Mouse (Mus musculus) hematopoietic stem cell, adult 5-6 weeks (primary cell): ENCODE measurements at regions not wholly inside any gene's neighbourhood (a gene's known extent, or its start where the extent isn't known, plus 50 kb on each side); places are given as distances from the start of the nearest gene placed in this dataset.

Source experiments
- ATAC-seq, 2 experiments: fragments of 125-278 bp in 1 of 2; replicated peaks in 1 of 2; 2 replicates each; pipeline ENCODE4 v1.8.0; 2016 to 2017; ENCODE audit warnings: inconsistent platforms in 2 of 2, mild to moderate bottlenecking in 2 of 2, moderate number of reproducible peaks in 2 of 2, low read depth in 1 of 2, moderate TSS enrichment in 1 of 2; ENCODE audit not compliant: low FRiP score in 2 of 2, poor library complexity in 2 of 2, severe bottlenecking in 2 of 2, insufficient read depth in 1 of 2, low TSS enrichment in 1 of 2

- no peak for ATAC-seq
Observed at GRCm38 (mm10) chr16:39390626-39391025, 498.2 kb downstream of the Igsf11 start.

GRCm38 (mm10) chr16:39402101-39402749 lies 509.8 kb downstream of the Igsf11 start:
- no peak for ATAC-seq

- ATAC-seq = no peak
Observed at GRCm38 (mm10) chr16:39431581-39431980, 539.1 kb downstream of the Igsf11 start.

GRCm38 (mm10) chr16:39445740-39446139 lies 538.4 kb upstream of the Lsamp start:
- ATAC-seq = no peak

- no peak for ATAC-seq
Observed at GRCm38 (mm10) chr16:39453400-39454138, 530.6 kb upstream of the Lsamp start.
